Mouse (Mus musculus) gastrocnemius, adult 18-20 months (tissue): ENCODE measurements around the gene Csta1. TPM values are rescaled to one million over a fixed set of nuclear protein-coding genes. Genes with fewer than 3 reads are reported as not detected.
"Not testable (repeated sequence)": the region's sequence is repeated elsewhere in the genome, so short reads cannot be mapped to it uniquely, and the experiment has no call there.

Source experiments
- DNase-seq: peaks from one replicate; pipeline ENCODE4 v3.0.0; 2021; ENCODE audit warnings: low spot score
- long read RNA-seq, 2 experiments: library from polyadenylated mRNA; stranded (forward); transcript quantifications; one replicate each; pipeline ENCODE4 v2.0.0; 2021
- total RNA-seq, 2 experiments: library from RNA; stranded (reverse); gene quantifications; 2 replicates each; pipeline ENCODE4 v1.2.3; 2021

Csta1 gene
- total RNA-seq: not detected
- long read RNA-seq, experiment 1: 0 reads
- long read RNA-seq, experiment 2: 0 reads

DNA sequence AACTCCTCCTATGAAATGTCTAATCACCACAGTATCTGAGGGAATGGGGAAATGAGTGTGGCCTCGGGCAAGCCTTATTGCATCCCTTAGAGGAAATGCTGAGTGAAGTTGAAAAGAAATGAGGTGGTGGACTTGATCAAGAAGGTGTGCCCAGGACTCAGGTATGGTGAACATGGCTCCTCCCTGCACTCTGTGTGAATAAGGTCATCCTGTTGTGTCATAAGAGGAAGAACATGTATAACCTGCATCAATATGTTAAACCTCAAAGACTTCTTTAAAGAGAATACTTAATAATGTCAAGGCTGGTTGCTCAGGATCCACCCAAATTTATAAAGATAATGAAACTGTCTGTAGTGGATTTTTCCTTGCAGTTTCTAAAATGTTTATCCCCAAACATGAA, at the start of gene Csta1:
Gene Csta1, minus strand, starts transcription at position 101 of the 400 bp plus-strand sequence.
- DNase-seq: no peak

DNA sequence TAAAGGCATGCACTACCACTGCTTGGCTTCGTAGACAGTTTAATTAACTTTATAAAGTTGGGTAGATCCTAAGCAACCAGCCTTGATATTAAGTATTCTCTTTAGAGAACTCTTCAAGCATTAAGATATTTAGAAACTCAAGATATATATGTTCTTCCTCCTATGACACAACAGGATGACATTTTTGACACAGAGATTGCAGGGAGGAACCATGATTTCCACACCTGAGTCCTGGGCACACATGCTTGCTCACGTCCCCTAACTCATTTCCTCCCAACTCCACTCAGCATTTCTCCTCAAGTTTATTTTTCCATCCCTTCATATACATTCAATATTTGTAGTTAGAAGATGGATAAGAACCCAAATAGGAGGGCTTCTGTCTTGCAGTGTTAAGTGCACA, 48.9 kb upstream of the Csta1 start:
- no peak for DNase-seq

GRCm38 (mm10) chr16:36176108-36176507, 45.1 kb upstream of the Csta1 start:
- no peak for DNase-seq

DNA sequence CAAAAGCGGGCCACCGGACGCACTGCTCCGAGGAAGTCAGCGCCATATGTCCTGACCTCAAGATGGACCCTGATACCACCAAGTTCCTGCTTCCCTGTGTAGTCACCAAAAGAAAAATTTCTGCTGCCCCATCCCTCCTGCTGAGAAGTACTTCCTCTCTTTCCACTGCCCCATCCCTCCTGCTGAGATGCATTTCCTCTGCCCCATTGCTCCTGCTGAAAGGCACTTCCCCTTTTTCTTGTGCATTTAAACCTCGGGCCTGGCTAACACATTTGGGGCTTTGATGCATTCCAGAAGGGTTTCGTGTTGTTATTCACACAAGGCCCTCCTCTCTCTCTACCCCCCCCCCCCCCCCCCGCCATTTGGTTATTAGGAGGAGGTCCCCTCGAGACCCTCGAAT, 36.8 kb upstream of the Csta1 start:
- DNase-seq: not testable (repeated sequence)

DNA sequence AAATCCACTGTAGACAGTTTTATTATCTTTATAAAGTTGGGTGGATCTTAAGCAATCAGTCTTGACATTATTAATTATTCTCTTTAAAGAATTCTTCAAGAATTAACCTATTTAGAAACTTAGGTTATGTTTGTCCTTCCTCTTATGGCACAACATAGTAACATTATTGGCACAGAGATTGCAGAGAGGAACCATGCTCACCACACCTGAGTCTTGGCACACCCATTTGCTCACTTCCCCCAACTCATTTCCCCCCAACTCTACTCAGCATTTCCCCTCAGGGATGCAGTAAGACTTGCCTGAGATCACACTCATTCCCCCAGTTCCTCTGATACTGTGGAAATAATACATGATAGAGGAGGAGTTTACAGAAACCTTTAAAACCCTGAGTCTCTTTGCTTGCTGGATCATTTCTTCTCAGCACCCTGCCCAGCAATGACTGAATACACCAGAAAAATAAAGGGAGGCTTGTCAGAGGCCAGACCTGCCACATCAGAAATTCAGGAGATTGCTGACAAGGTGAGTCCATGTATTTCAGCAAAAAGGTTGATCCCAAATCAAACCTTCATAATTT, 25.4 kb upstream of the Csta1 start, which contains the start of gene Stfa2l1:
Gene Stfa2l1, plus strand, starts transcription at position 410 of the 574 bp plus-strand sequence.
- DNase-seq: no peak

GRCm38 (mm10) chr16:36138201-36138600, 7.2 kb upstream of the Csta1 start:
- DNase-seq: no peak

DNA sequence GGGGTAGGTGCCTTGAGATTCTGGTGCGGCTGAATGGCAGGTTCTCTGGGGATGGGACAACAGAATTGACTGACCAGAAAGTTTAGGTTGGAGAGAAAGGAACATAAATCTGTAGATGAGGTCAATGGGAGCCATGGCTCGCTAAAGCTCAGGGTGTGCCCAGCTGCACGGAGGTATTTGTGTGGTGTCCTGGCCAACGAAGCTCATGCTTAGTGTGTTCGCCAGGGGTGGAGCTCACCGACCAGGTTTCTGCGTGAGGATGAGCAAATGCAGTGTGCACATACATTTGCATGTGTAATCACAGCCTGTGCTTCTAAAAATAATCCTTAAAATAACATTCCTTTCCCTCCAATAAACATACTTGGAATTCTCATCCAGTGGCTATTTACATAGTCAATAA, 2.9 kb downstream of the Csta1 start:
- no peak for DNase-seq

DNA sequence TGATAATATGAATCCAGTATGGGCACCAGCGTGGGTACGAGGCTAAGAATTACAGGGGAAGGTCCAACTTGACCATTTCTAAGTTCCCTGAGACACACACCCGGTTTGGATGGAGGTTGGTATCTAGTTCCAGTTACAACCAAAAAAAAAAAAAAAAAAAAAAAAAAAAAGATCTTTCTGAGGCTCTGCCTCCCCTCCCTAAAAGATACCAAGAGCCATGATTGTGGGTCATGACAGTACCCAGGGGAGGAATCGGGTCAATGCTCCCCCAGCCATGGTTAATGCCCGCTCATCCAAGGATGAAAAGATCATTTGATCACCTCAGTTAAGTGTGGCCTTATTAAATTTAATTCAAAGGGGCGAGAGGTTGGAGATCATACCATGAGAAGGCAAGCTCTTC, 15.3 kb downstream of the Csta1 start:
- DNase-seq: not testable (repeated sequence)

- not testable (repeated sequence) for DNase-seq
Observed at GRCm38 (mm10) chr16:36111486-36111885, 19.6 kb downstream of the Csta1 start.

- no peak for DNase-seq
Observed at GRCm38 (mm10) chr16:36102211-36102610, 28.8 kb downstream of the Csta1 start.

DNA sequence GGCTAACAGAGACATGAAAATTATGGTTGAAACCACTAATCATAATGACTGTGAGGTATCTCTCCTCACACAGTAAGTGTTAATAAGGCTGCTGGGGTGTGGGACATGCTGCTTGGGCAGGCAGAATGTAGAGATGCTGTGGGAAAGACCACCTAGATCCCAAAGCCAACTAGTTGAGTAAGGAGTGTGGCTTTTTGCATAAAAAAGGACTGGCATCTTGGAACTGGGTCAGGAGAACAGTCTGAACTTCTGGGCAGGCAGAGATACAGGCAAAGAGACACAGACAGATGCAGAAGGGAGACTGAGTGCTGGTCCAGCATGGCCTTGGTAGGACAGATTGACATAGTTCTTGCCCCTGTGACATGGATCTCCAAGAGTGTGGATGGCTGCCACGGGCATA, 29.5 kb downstream of the Csta1 start:
- DNase-seq: no peak

- DNase-seq: not testable (repeated sequence)
Observed at GRCm38 (mm10) chr16:36097813-36098499, 33.1 kb downstream of the Csta1 start.

GRCm38 (mm10) chr16:36094079-36094478, 37.0 kb downstream of the Csta1 start:
- no peak for DNase-seq

DNA sequence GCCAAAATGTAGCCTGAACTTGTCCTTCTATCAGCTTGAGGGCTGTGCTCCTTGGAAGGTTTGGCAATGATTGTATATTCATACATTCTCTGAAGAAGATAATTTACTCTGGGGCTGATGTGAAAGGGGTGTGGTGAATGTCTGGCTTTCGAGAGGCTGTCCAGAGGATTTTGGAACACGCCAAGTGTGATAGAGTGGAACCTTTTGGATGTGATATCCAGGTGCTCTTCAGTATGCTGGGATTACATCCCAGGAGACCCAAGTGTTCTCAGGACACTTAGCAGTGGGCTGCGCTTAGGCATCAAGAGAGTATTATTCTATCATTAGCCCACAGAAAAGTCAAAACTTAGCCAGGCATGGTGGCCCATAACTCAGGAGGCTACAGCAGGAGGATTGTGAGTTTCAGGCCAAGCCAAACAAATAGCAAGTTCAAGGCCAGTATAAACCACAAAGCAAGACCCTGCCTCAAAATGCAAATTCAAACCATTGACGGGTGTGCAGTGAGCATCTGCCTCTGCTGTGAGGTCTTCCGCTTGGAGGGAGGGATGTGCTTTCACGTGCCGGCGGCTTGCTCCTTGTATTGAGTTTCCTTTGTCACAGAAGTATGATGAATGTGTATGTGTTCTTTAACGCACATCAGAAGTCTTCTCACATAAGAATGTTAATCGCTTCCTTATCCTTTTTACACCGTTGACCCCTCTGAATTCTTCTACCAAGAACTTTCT, 40.1 kb downstream of the Csta1 start:
- DNase-seq: no peak

GRCm38 (mm10) chr16:36089850-36090616, 41.0 kb downstream of the Csta1 start:
- no peak for DNase-seq

GRCm38 (mm10) chr16:36089065-36089464, 42.0 kb downstream of the Csta1 start:
- no peak for DNase-seq

- DNase-seq: no peak
Observed at GRCm38 (mm10) chr16:36087846-36088245, 43.2 kb downstream of the Csta1 start.

DNA sequence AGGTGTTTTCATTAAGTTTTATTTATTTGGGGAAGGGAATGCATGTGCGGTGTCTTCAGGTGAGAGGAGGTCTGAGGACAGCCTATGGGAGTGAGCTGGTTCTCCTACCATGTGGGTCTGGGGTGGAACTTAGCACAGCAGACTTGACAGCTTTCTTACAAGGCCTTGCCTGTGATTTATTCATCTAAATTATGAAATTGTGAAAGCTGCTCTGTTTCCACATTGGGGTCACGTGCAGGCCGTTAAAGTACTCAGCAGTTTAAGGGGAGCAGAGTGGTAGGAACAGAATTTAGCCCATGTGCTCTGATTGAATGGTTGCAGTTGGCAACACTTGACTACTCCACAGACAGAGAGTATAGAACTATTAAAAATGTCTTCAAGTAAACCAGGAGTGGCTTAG, 51.1 kb downstream of the Csta1 start:
- DNase-seq: no peak

DNA sequence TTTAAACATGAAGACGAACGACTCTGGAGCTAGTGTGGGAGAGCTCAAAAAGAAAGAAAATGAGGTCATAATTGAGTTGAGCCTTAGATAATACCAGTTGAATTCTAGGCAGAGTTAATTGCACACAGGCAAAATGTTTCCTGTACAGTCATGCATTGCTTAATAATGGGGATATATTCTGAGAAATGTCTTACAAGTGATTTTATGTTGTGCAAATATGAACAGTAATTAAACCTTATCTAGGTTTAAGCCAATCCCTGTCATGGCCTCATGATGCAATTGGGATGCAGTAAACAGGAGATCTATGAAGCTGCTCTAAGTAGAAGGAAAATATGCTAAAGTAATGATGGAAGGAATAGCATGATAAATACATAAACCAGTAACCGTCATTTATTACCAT, 56.3 kb downstream of the Csta1 start:
- DNase-seq: no peak

DNA sequence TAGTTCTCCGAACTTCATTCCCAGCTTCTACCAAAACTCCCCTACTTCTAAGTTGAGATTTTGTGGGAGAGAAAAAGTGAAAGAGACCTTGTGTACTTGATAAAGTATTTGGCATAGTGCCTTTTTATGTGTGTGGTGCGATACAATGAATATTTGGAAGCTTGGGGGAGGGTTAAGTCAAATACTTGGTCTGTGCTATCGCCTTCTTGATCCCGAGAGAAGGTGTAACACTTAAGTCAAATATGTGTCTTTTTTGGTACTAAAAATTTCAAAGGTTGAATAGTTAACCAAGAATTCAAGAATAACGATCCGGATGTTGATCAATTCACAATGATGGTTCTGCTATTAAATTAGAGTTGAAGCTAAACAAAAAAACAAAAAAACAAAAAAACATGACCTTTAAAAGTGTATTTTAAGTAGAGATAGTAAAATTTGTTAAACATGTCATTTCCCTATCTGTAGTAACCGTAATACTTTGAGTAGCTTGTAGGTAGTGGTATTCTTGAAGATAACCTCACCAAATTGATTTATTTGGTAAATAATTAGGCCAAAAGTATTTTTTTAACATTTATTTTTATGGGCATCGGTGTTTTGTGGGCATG, 58.5 kb downstream of the Csta1 start:
- no peak for DNase-seq
